Mouse (Mus musculus) ES-CJ7 (cell line): ENCODE measurements around the gene Eepd1.

ENCODE experiments used
- DNase-seq: peaks from one replicate; pipeline ENCODE4 v3.0.0; 2011; ENCODE audit warnings: low read depth, low spot score

Eepd1 gene

GRCm38 (mm10) chr9:25535487-25535886, 54.1 kb downstream of the Eepd1 start:
- DNase-seq, result no peak

- DNase-seq, result no peak
Measured at GRCm38 (mm10) chr9:25539461-25539860, 58.1 kb downstream of the Eepd1 start.

GRCm38 (mm10) chr9:25541355-25541754, 60.0 kb downstream of the Eepd1 start:
- peak; percentile 7 for DNase-seq

- no peak for DNase-seq
Measured at GRCm38 (mm10) chr9:25545212-25545611, 63.9 kb downstream of the Eepd1 start.

GRCm38 (mm10) chr9:25549130-25550060, 68.0 kb downstream of the Eepd1 start:
- no peak for DNase-seq

- no peak for DNase-seq
Measured at GRCm38 (mm10) chr9:25550196-25550595, 68.8 kb downstream of the Eepd1 start.

GRCm38 (mm10) chr9:25552532-25552931, 71.2 kb downstream of the Eepd1 start:
- no peak for DNase-seq

- DNase-seq, result no peak
Measured at GRCm38 (mm10) chr9:25554246-25554803, 73.0 kb downstream of the Eepd1 start.

GRCm38 (mm10) chr9:25555261-25555660, 73.9 kb downstream of the Eepd1 start:
- DNase-seq, result no peak

- DNase-seq, result no peak
Measured at GRCm38 (mm10) chr9:25556008-25556407, 74.7 kb downstream of the Eepd1 start.

- DNase-seq, result no peak
Measured at GRCm38 (mm10) chr9:25557378-25557777, 76.0 kb downstream of the Eepd1 start.

- no peak for DNase-seq
Measured at GRCm38 (mm10) chr9:25558834-25559233, 77.5 kb downstream of the Eepd1 start.

- no peak for DNase-seq
Measured at GRCm38 (mm10) chr9:25560016-25560758, 78.8 kb downstream of the Eepd1 start.

GRCm38 (mm10) chr9:25561143-25561542, 79.8 kb downstream of the Eepd1 start:
- no peak for DNase-seq

- DNase-seq, result peak; percentile 96
Measured at GRCm38 (mm10) chr9:25563806-25564205, 82.5 kb downstream of the Eepd1 start.

- no peak for DNase-seq
Measured at GRCm38 (mm10) chr9:25567071-25567470, 85.7 kb downstream of the Eepd1 start.

GRCm38 (mm10) chr9:25568783-25569182, 87.4 kb downstream of the Eepd1 start:
- no peak for DNase-seq

- DNase-seq, result no peak
Measured at GRCm38 (mm10) chr9:25570011-25570410, 88.7 kb downstream of the Eepd1 start.

GRCm38 (mm10) chr9:25570436-25570835, 89.1 kb downstream of the Eepd1 start:
- no peak for DNase-seq

GRCm38 (mm10) chr9:25571381-25571780, 90.0 kb downstream of the Eepd1 start:
- DNase-seq, result no peak

GRCm38 (mm10) chr9:25573753-25574152, 92.4 kb downstream of the Eepd1 start:
- DNase-seq, result no peak

GRCm38 (mm10) chr9:25574186-25574585, 92.8 kb downstream of the Eepd1 start:
- no peak for DNase-seq
